Mouse (Mus musculus): ENCODE data around the gene Pcbp3.
"Not testable (repeated sequence)": the region's sequence is repeated elsewhere in the genome, so short reads cannot be mapped to it uniquely, and the experiment has no call there.

The Pcbp3 gene

GRCm38 (mm10) chr10:76961790-76962489, at the start of gene Pcbp3:
Gene Pcbp3 (minus strand): TSS chr10:76961887.
- peak; percentile 97 for DNase-seq (ENCODE audit: low spot score)

DNA sequence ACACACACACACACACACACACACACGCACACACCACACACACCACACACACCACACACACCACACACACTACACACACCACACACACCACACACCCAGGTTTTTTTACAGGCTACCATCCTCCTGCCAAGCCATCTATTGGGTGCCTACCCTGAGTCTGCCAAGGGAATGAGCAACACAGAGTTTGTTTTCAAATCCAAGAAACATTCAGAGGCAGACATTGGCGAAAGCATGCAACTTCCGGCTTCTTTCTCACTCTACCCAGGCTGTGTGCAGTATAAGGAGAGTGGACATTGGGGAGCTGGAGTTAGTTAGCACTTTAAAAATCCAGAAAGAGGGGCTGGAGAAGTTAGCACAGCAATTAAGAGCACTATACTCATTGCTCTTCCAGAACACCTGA, 47.0 kb upstream of the Pcbp3 start:
- DNase-seq (ENCODE audit: low spot score) = no peak

- no peak for DNase-seq (ENCODE audit: low spot score)
These were observed 46.4 kb upstream of the Pcbp3 start for GRCm38 (mm10) chr10:77008109-77008561.

GRCm38 (mm10) chr10:77007433-77008108, 45.9 kb upstream of the Pcbp3 start:
- no peak for DNase-seq (ENCODE audit: low spot score)

DNA sequence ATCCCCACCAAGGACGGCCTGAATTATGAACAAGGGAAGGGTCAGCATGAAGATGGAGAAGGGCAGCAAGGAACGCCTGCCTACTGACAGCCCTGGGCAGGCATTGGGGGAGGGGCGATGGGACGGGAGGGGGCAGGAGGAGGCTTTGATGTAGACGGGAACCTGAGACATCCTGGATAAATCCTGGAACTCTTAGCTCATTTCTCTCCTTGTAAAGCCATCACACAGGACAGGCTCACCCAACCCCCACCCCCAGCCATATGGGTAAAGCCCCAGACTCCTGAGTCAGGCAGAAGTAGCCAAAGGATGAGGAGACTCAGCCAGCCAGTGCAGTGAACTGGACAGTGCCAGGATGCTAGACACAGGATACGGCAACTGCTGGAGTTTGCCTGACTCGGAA, 43.2 kb upstream of the Pcbp3 start:
- no peak for DNase-seq (ENCODE audit: low spot score)

- peak; percentile 43 for DNase-seq (ENCODE audit: low spot score)
These were observed 36.2 kb upstream of the Pcbp3 start for GRCm38 (mm10) chr10:76997759-76998513.

- no peak for DNase-seq (ENCODE audit: low spot score)
These were observed 30.8 kb upstream of the Pcbp3 start for GRCm38 (mm10) chr10:76992456-76992855.

- no peak for DNase-seq (ENCODE audit: low spot score)
These were observed 26.9 kb upstream of the Pcbp3 start for GRCm38 (mm10) chr10:76988586-76988985.

- no peak for DNase-seq (ENCODE audit: low spot score)
These were observed 16.4 kb upstream of the Pcbp3 start for GRCm38 (mm10) chr10:76978042-76978441.

GRCm38 (mm10) chr10:76976699-76977098, 15.0 kb upstream of the Pcbp3 start:
- DNase-seq (ENCODE audit: low spot score) = no peak

- no peak for DNase-seq (ENCODE audit: low spot score)
These were observed 12.2 kb upstream of the Pcbp3 start for GRCm38 (mm10) chr10:76973797-76974436.

- not testable (repeated sequence) for DNase-seq (ENCODE audit: low spot score)
These were observed 10.6 kb upstream of the Pcbp3 start for GRCm38 (mm10) chr10:76972318-76972717.

- peak; percentile 23 for DNase-seq (ENCODE audit: low spot score)
These were observed 9.3 kb upstream of the Pcbp3 start for GRCm38 (mm10) chr10:76970974-76971373.

DNA sequence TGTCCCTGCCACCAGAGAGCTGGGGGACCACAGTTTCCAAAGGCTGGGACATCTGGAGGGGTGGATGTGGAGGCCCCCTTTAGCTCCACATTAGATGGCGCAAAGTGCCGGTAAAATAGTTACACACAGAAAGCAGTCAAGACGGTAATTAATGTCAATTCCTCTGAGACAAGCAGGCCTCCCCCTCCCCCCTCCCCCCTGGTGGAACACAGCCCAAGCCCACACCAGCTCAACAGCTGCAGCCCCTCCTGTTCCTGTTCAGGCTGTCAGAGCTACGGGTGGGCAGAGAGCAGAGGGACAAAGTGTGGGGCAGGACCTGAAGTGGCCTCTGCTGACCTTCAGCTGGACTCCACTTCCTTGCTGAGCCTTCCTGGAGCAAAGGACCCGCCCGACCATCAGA, 2.7 kb upstream of the Pcbp3 start:
- peak; percentile 26 for DNase-seq (ENCODE audit: low spot score)

GRCm38 (mm10) chr10:76963997-76964396, 2.3 kb upstream of the Pcbp3 start:
- DNase-seq (ENCODE audit: low spot score) = peak; percentile 41

DNA sequence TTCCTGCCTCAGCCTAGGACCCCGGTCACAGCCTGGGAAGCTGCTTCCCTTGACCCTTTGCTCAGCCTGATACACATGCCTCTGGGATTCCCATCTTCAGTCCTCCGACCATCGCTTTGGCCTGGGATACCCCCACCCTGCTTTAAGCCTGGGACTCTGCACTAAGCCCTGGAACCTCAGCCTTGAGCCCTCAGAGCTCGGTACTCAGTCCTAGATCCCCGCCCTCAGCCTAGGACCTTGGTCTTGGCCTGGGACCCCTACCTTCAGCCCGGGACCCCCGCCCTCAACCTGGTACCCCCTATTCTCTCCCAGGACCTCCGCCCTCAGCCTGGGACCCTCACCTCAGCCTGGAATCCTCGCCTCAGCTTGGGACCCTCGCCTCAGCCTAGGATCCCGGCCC, 531 bp downstream of the Pcbp3 start:
- no peak for DNase-seq (ENCODE audit: low spot score)

DNA sequence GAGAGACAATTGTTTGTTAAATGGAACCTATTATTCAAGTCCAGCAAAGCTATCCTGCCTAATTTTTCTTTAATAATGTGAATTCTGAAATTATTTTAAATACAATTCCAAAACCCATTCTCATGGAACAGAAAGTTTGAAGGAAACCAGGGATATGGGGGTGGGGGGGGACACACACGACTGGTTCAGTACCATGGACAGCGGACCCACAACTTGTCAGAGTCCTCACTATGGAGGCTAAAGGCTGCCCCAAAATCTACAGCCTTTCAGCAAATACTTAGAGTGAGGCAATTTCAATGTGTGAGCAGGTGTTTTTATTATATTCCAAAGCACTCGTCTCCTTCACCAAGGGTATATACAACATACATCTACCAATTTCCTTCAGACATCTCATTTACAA, 3.5 kb downstream of the Pcbp3 start:
- DNase-seq (ENCODE audit: low spot score) = no peak

DNA sequence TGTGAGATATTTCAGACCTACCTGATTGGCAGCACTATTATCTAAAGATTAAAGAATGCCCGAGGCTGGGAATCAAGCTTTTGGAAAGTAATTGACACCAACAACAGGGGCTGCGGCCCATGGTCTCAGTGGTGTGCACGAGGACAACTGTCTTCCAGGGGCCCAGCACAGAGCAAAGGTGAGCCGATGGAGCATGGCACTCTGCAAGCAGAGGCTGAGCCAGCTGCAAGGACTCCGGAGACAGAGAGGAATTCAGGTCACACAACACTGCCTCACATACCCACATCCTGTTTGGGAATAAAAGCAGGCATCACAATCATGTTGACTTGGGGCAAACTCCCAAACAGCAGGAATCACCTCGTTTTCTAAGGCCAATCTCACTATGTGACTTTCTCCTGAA, 5.5 kb downstream of the Pcbp3 start:
- DNase-seq (ENCODE audit: low spot score) = no peak

DNA sequence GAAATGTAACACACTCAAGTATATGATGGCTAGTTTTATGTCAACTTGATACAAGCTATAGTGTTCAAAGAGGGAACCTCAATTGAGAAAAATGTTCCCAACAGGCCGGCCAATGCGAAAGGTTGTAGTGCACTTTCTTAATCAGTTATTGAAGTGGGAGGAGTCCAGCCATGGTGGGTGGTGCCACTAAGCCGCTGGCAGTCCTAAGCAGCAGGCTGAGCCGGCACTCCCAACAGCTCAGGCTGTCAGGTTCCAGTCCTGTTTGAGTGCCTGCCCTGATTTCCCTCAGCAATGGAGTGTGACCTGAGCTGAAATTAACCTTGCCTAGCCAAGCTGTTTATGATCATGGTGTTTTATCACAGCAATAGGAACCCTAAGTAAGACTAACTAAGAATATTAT, 20.6 kb downstream of the Pcbp3 start:
- no peak for DNase-seq (ENCODE audit: low spot score)

DNA sequence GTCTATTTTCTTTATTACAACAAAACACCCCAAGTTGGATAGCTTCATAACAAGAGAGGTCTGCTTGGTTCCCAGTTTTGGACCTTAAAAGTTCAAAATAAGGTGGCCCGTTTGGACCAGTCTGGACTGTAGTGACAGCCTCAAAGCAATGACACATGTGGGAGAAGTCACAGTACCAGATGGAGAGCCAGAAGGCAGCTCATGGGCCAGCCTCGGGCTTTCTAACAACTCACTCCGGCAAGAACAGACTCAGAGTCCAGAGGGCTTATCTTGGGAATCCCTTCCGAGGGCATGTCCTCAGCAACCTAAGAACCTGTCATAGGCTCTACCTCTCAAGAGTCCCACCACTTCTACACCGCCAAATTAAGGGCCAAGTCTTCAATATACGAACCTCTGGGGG, 24.9 kb downstream of the Pcbp3 start:
- DNase-seq (ENCODE audit: low spot score) = no peak

- no peak for DNase-seq (ENCODE audit: low spot score)
These were observed 26.9 kb downstream of the Pcbp3 start for GRCm38 (mm10) chr10:76934805-76935204.

DNA sequence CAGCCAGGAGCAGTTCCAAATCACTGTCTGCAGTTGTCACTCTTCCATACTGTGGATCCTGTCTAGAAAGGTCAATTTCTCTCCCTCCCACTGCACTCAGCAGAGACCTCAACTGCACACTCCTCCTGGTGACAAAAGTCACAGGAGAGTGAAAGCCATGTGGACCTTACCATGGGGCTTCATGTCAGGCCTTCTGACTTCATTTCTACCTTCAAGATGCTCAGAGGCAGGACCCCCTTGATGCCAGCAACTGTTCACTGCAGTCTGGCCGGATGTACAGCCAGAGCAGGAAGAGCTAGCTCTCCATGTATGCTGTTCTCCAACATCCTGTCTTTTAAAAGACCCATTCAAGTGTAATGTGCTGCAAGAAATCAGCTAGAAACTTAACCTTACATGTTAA, 29.9 kb downstream of the Pcbp3 start:
- DNase-seq (ENCODE audit: low spot score) = no peak
